Comparison of ENCODE assay signal across 24 mouse cellular contexts in genomic region chr9:21694071-21694470, GRCm38 (mm10). TPM values are rescaled to one million over a fixed set of nuclear protein-coding genes. Genes with fewer than 3 reads are reported as not detected.
DNase-seq lines count a peak whose midpoint lies in the region; ATAC-seq and TF ChIP-seq lines count a peak whose summit lies in the region.
"Had no signal": no experiment of that assay in that cellular context is flagged by ENCODE, and none has a peak within 500 bp of the region (broad histone marks: within the 10 kb centered on the region; RNA-seq: fewer than 3 reads in every experiment).

No protein-coding gene starts in this region.

- TF ChIP-seq POLR2A in liver, adult 2 months (IDR thresholded peaks at IDR 0.05; ENCODE audit: extremely low read depth, insufficient read depth, low read length), result no peak
- TF ChIP-seq POLR2A in small intestine, adult 2 months (IDR thresholded peaks at IDR 0.05; ENCODE audit: low read depth, low read length), result no peak

- peaks cover 5% of the 10 kb centered on the region; the same call in 1 of the 2 replicates for H3K4me1 ChIP-seq in liver, adult 2 months (ENCODE audit: control insufficient read depth, insufficient read depth, low read length)
- no peaks in the 10 kb centered on the region for H3K4me1 ChIP-seq in liver, embryonic 11.5 days (replicated peaks; ENCODE audit: control insufficient read depth, insufficient read depth, low read length)
- no peaks in the 10 kb centered on the region for H3K4me1 ChIP-seq in intestine, embryonic 15.5 days (replicated peaks)
- H3K4me1 ChIP-seq in intestine, postnatal 0 days (replicated peaks; ENCODE audit: control insufficient read depth, insufficient read depth, low read length), result no peaks in the 10 kb centered on the region
- H3K4me1 ChIP-seq in small intestine, adult 2 months (ENCODE audit: control insufficient read depth, insufficient read depth, insufficient read length, low read length), result peaks cover 2% of the 10 kb centered on the region; the same call in 1 of the 2 replicates
- H3K4me1 ChIP-seq in hindbrain, embryonic 14.5 days (replicated peaks; ENCODE audit: control insufficient read depth, insufficient read depth, low read length), result no peaks in the 10 kb centered on the region
- peaks cover 9% of the 10 kb centered on the region; the same call in 1 of the 2 replicates for H3K4me1 ChIP-seq in heart, embryonic 12.5 days (replicated peaks)
- H3K4me1 ChIP-seq: embryonic facial prominence, embryonic 10.5 days; embryonic facial prominence, embryonic 12.5 days; forebrain, embryonic 13.5 days had no signal

- H3K27ac ChIP-seq in liver, adult 2 months (replicated peaks; ENCODE audit: insufficient read depth, low read depth, low read length), result no peak overlapping the region
- no peak overlapping the region for H3K27ac ChIP-seq in liver, embryonic 11.5 days (ENCODE audit: low read depth, low read length)
- H3K27ac ChIP-seq in intestine, embryonic 15.5 days, result no peak overlapping the region
- H3K27ac ChIP-seq in intestine, postnatal 0 days (ENCODE audit: low read depth, low read length), result peak overlapping the region; percentile 78
- 0 out of 2 replicates have a peak overlapping the region, but pooled peaks have one; percentile 7 for H3K27ac ChIP-seq in small intestine, adult 2 months (ENCODE audit: insufficient read depth, low read depth, low read length)
- no peak overlapping the region for H3K27ac ChIP-seq in hindbrain, embryonic 14.5 days
- no peak overlapping the region for H3K27ac ChIP-seq in heart, embryonic 12.5 days (ENCODE audit: poor library complexity, severe bottlenecking)
- H3K27ac ChIP-seq: embryonic facial prominence, embryonic 10.5 days; embryonic facial prominence, embryonic 12.5 days; forebrain, embryonic 13.5 days had no signal

- peaks cover 3% of the 10 kb centered on the region; the same call in 1 of the 2 replicates for H3K79me2 ChIP-seq in liver, adult 2 months (ENCODE audit: control insufficient read depth, insufficient read depth, low read length)

- H3K36me3 ChIP-seq in liver, adult 2 months (ENCODE audit: control insufficient read depth, insufficient read depth, low read length), result no peaks in the 10 kb centered on the region; the same call in 1 of the 2 replicates
- peaks cover 39% of the 10 kb centered on the region for H3K36me3 ChIP-seq in liver, embryonic 11.5 days (ENCODE audit: control insufficient read depth, insufficient read depth, low read length)
- peaks cover 16% of the 10 kb centered on the region; the same call in 1 of the 2 replicates for H3K36me3 ChIP-seq in intestine, embryonic 15.5 days
- H3K36me3 ChIP-seq in intestine, postnatal 0 days (ENCODE audit: control insufficient read depth, insufficient read depth), result peaks cover 48% of the 10 kb centered on the region
- H3K36me3 ChIP-seq in small intestine, adult 2 months (ENCODE audit: control insufficient read depth, insufficient read depth, low read length), result peaks cover 26% of the 10 kb centered on the region
- peaks cover 91% of the 10 kb centered on the region for H3K36me3 ChIP-seq in hindbrain, embryonic 14.5 days (replicated peaks; ENCODE audit: control insufficient read depth, insufficient read depth)
- peaks cover 74% of the 10 kb centered on the region for H3K36me3 ChIP-seq in heart, embryonic 12.5 days

- H3K4me3 ChIP-seq in liver, adult 2 months (ENCODE audit: insufficient read depth, low read depth, low read length), result no peak overlapping the region
- H3K4me3 ChIP-seq in liver, embryonic 11.5 days (ENCODE audit: low read depth, low read length), result no peak overlapping the region
- H3K4me3 ChIP-seq in intestine, embryonic 15.5 days (replicated peaks), result no peak overlapping the region
- H3K4me3 ChIP-seq in intestine, postnatal 0 days (ENCODE audit: low read depth, low read length), result no peak overlapping the region
- no peak overlapping the region for H3K4me3 ChIP-seq in small intestine, adult 2 months (ENCODE audit: low read depth, low read length)
- no peak overlapping the region for H3K4me3 ChIP-seq in hindbrain, embryonic 14.5 days (replicated peaks; ENCODE audit: low read length)
- H3K4me3 ChIP-seq in heart, embryonic 12.5 days, result no peak overlapping the region
- H3K4me3 ChIP-seq: embryonic facial prominence, embryonic 10.5 days; embryonic facial prominence, embryonic 12.5 days; forebrain, embryonic 13.5 days had no signal

- no peaks in the 10 kb centered on the region for H3K9me3 ChIP-seq in liver, embryonic 11.5 days (ENCODE audit: control insufficient read depth, low read length)
- no peaks in the 10 kb centered on the region for H3K9me3 ChIP-seq in intestine, embryonic 15.5 days
- no peaks in the 10 kb centered on the region for H3K9me3 ChIP-seq in intestine, postnatal 0 days (ENCODE audit: control insufficient read depth)
- no peaks in the 10 kb centered on the region for H3K9me3 ChIP-seq in hindbrain, embryonic 14.5 days (ENCODE audit: control insufficient read depth, low read length)
- H3K9me3 ChIP-seq in heart, embryonic 12.5 days (replicated peaks), result no peaks in the 10 kb centered on the region
- H3K9me3 ChIP-seq: embryonic facial prominence, embryonic 10.5 days; embryonic facial prominence, embryonic 12.5 days; forebrain, embryonic 13.5 days; G1E had no signal

- peak; percentile 74 for DNase-seq in liver, adult 2 months (ENCODE audit: extremely low read depth, low read depth, low spot score)
- no peak for DNase-seq in liver, embryonic 11.5 days (ENCODE audit: low spot score)
- no peak for DNase-seq in hindbrain, embryonic 14.5 days (ENCODE audit: low spot score)
- DNase-seq: adrenal gland, adult 8-10 months; adrenal gland, postnatal 14 days; adrenal gland, postnatal 36 days; B cell, adult 2 months; cerebellum, adult 11-12 months; cerebellum, adult 2 months; cerebellum, adult 9-10 months; cerebellum, postnatal 10 days; cerebellum, postnatal 25 days had no signal

- no peak for TF ChIP-seq CTCF in liver, adult 2 months (IDR thresholded peaks at IDR 0.05; ENCODE audit: low read depth, low read length)
- TF ChIP-seq CTCF in intestine, postnatal 0 days (IDR thresholded peaks at IDR 0.05; ENCODE audit: low read depth), result no peak
- TF ChIP-seq CTCF in small intestine, adult 2 months (IDR thresholded peaks at IDR 0.05; ENCODE audit: extremely low read depth, insufficient read length, insufficient replicate concordance, low read depth, low read length), result no peak

- no peak overlapping the region for H3K9ac ChIP-seq in liver, adult 2 months (ENCODE audit: low read depth, low read length)
- no peak overlapping the region for H3K9ac ChIP-seq in liver, embryonic 11.5 days (ENCODE audit: low read depth, low read length)
- no peak overlapping the region for H3K9ac ChIP-seq in intestine, embryonic 15.5 days
- H3K9ac ChIP-seq in intestine, postnatal 0 days (ENCODE audit: low read depth, low read length), result no peak overlapping the region
- no peak overlapping the region for H3K9ac ChIP-seq in hindbrain, embryonic 14.5 days
- H3K9ac ChIP-seq in heart, embryonic 12.5 days, result no peak overlapping the region
- H3K9ac ChIP-seq: embryonic facial prominence, embryonic 12.5 days; forebrain, embryonic 13.5 days had no signal

- no peak overlapping the region for H3K4me2 ChIP-seq in liver, embryonic 11.5 days
- no peak overlapping the region for H3K4me2 ChIP-seq in intestine, embryonic 15.5 days (replicated peaks)
- no peak overlapping the region for H3K4me2 ChIP-seq in intestine, postnatal 0 days (replicated peaks; ENCODE audit: low read depth)
- H3K4me2 ChIP-seq in hindbrain, embryonic 14.5 days (replicated peaks), result no peak overlapping the region
- no peak overlapping the region for H3K4me2 ChIP-seq in heart, embryonic 12.5 days
- H3K4me2 ChIP-seq: embryonic facial prominence, embryonic 12.5 days; forebrain, embryonic 13.5 days had no signal

- no peak for ATAC-seq in liver, embryonic 11.5 days (replicated peaks; ENCODE audit: low FRiP score)
- peak; percentile 74 for ATAC-seq in intestine, embryonic 15.5 days
- ATAC-seq in intestine, postnatal 0 days, result peak; percentile 84
- no peak for ATAC-seq in hindbrain, embryonic 14.5 days (ENCODE audit: low FRiP score)
- no peak for ATAC-seq in heart, embryonic 12.5 days (ENCODE audit: insufficient number of reproducible peaks, low FRiP score)
- ATAC-seq: activated CD4-positive, CD25-positive, alpha-beta regulatory T cell, adult 4 months; CD4-positive, CD25-positive, alpha-beta regulatory T cell, adult 4 months; forebrain, embryonic 13.5 days; Patski had no signal

- H3K27me3 ChIP-seq in liver, adult 2 months (ENCODE audit: control insufficient read depth, insufficient read depth, low read length), result no peaks in the 10 kb centered on the region
- H3K27me3 ChIP-seq in liver, embryonic 11.5 days (replicated peaks; ENCODE audit: control insufficient read depth, insufficient read depth, low read length), result no peaks in the 10 kb centered on the region
- H3K27me3 ChIP-seq in intestine, embryonic 15.5 days (replicated peaks), result no peaks in the 10 kb centered on the region
- no peaks in the 10 kb centered on the region for H3K27me3 ChIP-seq in intestine, postnatal 0 days (replicated peaks; ENCODE audit: control insufficient read depth, insufficient read depth, low read length)
- no peaks in the 10 kb centered on the region for H3K27me3 ChIP-seq in small intestine, adult 2 months (ENCODE audit: control insufficient read depth, insufficient read depth, low read length)
- no peaks in the 10 kb centered on the region for H3K27me3 ChIP-seq in hindbrain, embryonic 14.5 days (ENCODE audit: control insufficient read depth, insufficient read depth, low read length)
- H3K27me3 ChIP-seq in heart, embryonic 12.5 days (replicated peaks), result no peaks in the 10 kb centered on the region
- H3K27me3 ChIP-seq: CH12.LX; embryonic facial prominence, embryonic 12.5 days; forebrain, embryonic 13.5 days; Patski had no signal

RNA-seq across cellular contexts. Expression of gene Ldlr, which starts 29.2 kb away (rescaled TPM):
- 61.4 and 82.8 TPM in 2 replicates for total RNA-seq in liver, adult 2 months (2014; rRNA removed)
- 105 and 116 TPM in 2 replicates for polyA plus RNA-seq in liver, adult 2 months (2012; rRNA removed)
- 18.8 and 23.9 TPM in 2 replicates for polyA plus RNA-seq in liver, embryonic 11.5 days (2014; fragmentation: Nextera tagmentation; extraction: Ambion mirVana)
- 76.7 and 81.2 TPM in 2 replicates for polyA plus RNA-seq in intestine, embryonic 15.5 days (2015; fragmentation: Nextera tagmentation; extraction: Ambion mirVana)
- 22.8 and 26.6 TPM in 2 replicates for polyA plus RNA-seq in intestine, postnatal 0 days (2015; fragmentation: Nextera tagmentation; extraction: Ambion mirVana)
- 37.2 and 58.9 TPM in 2 replicates for polyA plus RNA-seq in small intestine, adult 2 months (2012; rRNA removed)
- 7.3 and 7.9 TPM in 2 replicates for polyA plus RNA-seq in hindbrain, embryonic 14.5 days (2014; fragmentation: Nextera tagmentation; extraction: Ambion mirVana)
- polyA plus RNA-seq in heart, embryonic 12.5 days (2016; fragmentation: Nextera tagmentation; extraction: Ambion mirVana), result 26.0 and 30.8 TPM in 2 replicates

Comparison
In these comparisons a context has a peak if more than half of its experiments do, and no peak if none do; other contexts are left out.
1. H3K27ac ChIP-seq: peak in intestine, postnatal 0 days (single experiment) and small intestine, adult 2 months (single experiment); none in liver, adult 2 months (single experiment), liver, embryonic 11.5 days (single experiment), intestine, embryonic 15.5 days (single experiment), hindbrain, embryonic 14.5 days (single experiment) and heart, embryonic 12.5 days (single experiment).
2. ATAC-seq: peak in intestine, embryonic 15.5 days (single experiment) and intestine, postnatal 0 days (single experiment); none in liver, embryonic 11.5 days (single experiment), hindbrain, embryonic 14.5 days (single experiment) and heart, embryonic 12.5 days (single experiment).